Mouse (Mus musculus) neural tube, embryonic 15.5 days (tissue): Measurements from ENCODE around the gene Itgb1bp2. TPM values are rescaled to one million over a fixed set of nuclear protein-coding genes. Genes with fewer than 3 reads are reported as not detected.
"Not testable (repeated sequence)": the region's sequence is repeated elsewhere in the genome, so short reads cannot be mapped to it uniquely, and the experiment has no call there.

Experiments used
- ATAC-seq: fragments of 200-750 bp; cut with Nextera tagmentation; 2 replicates; pipeline ENCODE4 v1.8.0; 2017; ENCODE audit warnings: mild to moderate bottlenecking, moderate TSS enrichment, moderate library complexity; ENCODE audit not compliant: low FRiP score
- H3K27ac ChIP-seq: fragments of 300-500 bp; sonication (generic); replicated peaks from 2 replicates; pipeline ENCODE4 v1.5.1; 2015; ENCODE audit warnings: mild to moderate bottlenecking, inconsistent platforms
- H3K27me3 ChIP-seq: fragments of 300-500 bp; sonication (generic); replicated peaks from 2 replicates; pipeline ENCODE4 v1.6.1; 2015; ENCODE audit warnings: inconsistent platforms
- H3K36me3 ChIP-seq: fragments of 300-500 bp; sonication (generic); 2 replicates; pipeline ENCODE4 v1.6.1; 2015; ENCODE audit warnings: inconsistent platforms
- H3K4me1 ChIP-seq: fragments of 300-500 bp; sonication (generic); 2 replicates; pipeline ENCODE4 v1.6.1; 2015; ENCODE audit warnings: inconsistent platforms
- H3K4me2 ChIP-seq: fragments of 300-500 bp; sonication (generic); 2 replicates; pipeline ENCODE4 v1.6.1; 2015; ENCODE audit warnings: inconsistent platforms, mild to moderate bottlenecking, moderate library complexity
- H3K4me3 ChIP-seq: fragments of 300-500 bp; sonication (generic); replicated peaks from 2 replicates; pipeline ENCODE4 v1.5.1; 2015; ENCODE audit warnings: mild to moderate bottlenecking, inconsistent platforms
- H3K9ac ChIP-seq: fragments of 300-500 bp; sonication (generic); replicated peaks from 2 replicates; pipeline ENCODE4 v1.6.1; 2015; ENCODE audit warnings: mild to moderate bottlenecking, inconsistent platforms
- H3K9me3 ChIP-seq: fragments of 300-500 bp; sonication (generic); replicated peaks from 2 replicates; pipeline ENCODE4 v1.6.1; 2016; ENCODE audit warnings: inconsistent platforms
- WGBS: fragments of 180-500 bp; shearing (Covaris S2); methylation state at CpG from one replicate; pipeline ENCODE4 v1.1.7; 2015; ENCODE audit warnings: mixed read lengths; 5-methylcytosine and 5-hydroxymethylcytosine counted together
- polyA plus RNA-seq: library from polyadenylated mRNA; unstranded; fragments of >200 nt; fragmentation: Nextera tagmentation; extraction: Ambion mirVana; gene quantifications from 2 replicates; pipeline ENCODE4 v1.2.1, GENCODE M21; 2015

Gene Itgb1bp2
- polyA plus RNA-seq, 1 experiment from 2014 or later: 8.8 TPM

- H3K36me3 ChIP-seq: peaks cover 12% of the 10 kb centered on the region; the same call in 1 of the 2 replicates
- WGBS: 86% methylated on average over 3 of the region's 3 CpGs
- ATAC-seq: no peak
Measured at GRCm38 (mm10) chrX:101451591-101451990, 2.7 kb downstream of the Itgb1bp2 start.

DNA sequence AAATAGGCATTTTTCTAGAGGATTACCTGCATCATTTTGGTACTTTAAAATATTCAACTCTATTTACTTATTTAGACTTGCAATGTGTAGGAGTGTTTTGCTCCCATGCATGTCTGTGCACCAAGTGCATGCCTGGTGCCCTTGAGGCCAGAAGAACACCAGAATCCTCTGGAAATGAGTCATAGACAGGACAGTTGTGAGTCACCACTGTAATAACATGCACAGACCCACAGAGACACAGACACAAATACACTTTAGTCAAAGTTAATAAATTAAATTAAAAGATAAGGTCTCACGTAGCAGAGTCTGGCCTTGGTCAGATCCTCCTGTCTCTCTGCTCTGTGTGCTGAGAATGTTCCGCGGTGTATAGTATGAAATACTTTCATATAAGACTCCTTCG is 23.3 kb downstream of the Itgb1bp2 start:
- 92% methylated on average over 4 of the region's 4 CpGs for WGBS
- H3K4me1 ChIP-seq: no peaks in the 10 kb centered on the region
- ATAC-seq: no peak

More at GRCm38 (mm10) chrX:101451591-101451990, 2.7 kb downstream of the Itgb1bp2 start:
- no peaks in the 10 kb centered on the region for H3K4me1 ChIP-seq
- no peaks in the 10 kb centered on the region for H3K9me3 ChIP-seq
- no peak overlapping the region for H3K4me3 ChIP-seq
- H3K9ac ChIP-seq: no peak overlapping the region
- H3K27me3 ChIP-seq: no peaks in the 10 kb centered on the region
- H3K27ac ChIP-seq: no peak overlapping the region
- no peak overlapping the region for H3K4me2 ChIP-seq

GRCm38 (mm10) chrX:101481604-101482350 is 32.9 kb downstream of the Itgb1bp2 start:
- Histone ChIP-seq H3K27me3 (no peaks in the 10 kb centered on the region), H3K9ac (no peak overlapping the region), H3K4me1 (no peaks in the 10 kb centered on the region), H3K9me3 (no peaks in the 10 kb centered on the region), H3K36me3 (no peaks in the 10 kb centered on the region), H3K4me3 (no peak overlapping the region), H3K27ac (no peak overlapping the region), H3K4me2 (no peak overlapping the region)
- WGBS: 77% methylated on average over 6 of the region's 6 CpGs
- ATAC-seq: no peak

More for the DNA sequence above, 23.3 kb downstream of the Itgb1bp2 start:
- H3K27ac ChIP-seq: no peak overlapping the region
- no peaks in the 10 kb centered on the region for H3K9me3 ChIP-seq
- no peaks in the 10 kb centered on the region for H3K36me3 ChIP-seq
- no peaks in the 10 kb centered on the region for H3K27me3 ChIP-seq
- H3K4me2 ChIP-seq: no peak overlapping the region
- no peak overlapping the region for H3K9ac ChIP-seq
- no peak overlapping the region for H3K4me3 ChIP-seq

DNA sequence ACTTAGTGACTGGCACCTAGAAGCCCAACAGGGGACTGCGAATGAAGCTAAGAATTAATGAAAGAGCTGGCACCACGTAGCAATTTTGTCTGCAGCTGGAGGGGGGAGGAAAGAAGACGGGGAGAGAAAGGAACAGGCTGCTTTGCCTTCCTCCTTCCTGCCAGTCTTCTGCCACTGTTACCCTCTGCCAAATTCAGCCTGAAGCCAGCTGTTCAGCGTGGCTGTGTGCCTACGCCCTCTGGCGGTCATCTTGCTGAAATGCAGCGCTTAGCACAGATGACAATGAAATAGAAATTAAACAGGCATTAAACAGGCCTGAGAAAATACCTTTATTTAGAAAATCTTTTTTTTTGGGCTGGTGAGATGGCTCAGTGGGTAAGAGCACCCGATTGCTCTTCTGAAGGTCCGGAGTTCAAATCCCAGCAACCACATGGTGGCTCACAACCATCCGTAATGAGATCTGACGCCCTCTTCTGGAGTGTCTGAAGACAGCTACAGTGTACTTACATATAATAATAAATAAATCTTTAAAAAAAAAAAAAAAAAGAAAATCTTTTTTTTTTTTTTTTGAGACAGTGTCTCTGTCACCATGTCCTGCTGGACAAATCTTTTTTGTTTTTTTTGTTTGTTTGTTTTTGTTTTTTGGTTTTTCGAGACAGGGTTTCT is 37.7 kb downstream of the Itgb1bp2 start:
- not testable (repeated sequence) for H3K9ac ChIP-seq, H3K9me3 ChIP-seq, H3K27ac ChIP-seq, H3K4me1 ChIP-seq, H3K27me3 ChIP-seq, H3K4me2 ChIP-seq, H3K36me3 ChIP-seq, H3K4me3 ChIP-seq
- ATAC-seq: peak; percentile 50; the same call in 1 of the 2 replicates
- WGBS: 24% methylated on average over 10 of the region's 12 CpGs

Other genes starting within 250 kb of the Itgb1bp2 start
- gene Snx12, start 226.5 kb upstream of the Itgb1bp2 start, polyA plus RNA-seq: 42.2 and 48.0 TPM in 2 replicates
- gene Foxo4, start 194.6 kb upstream of the Itgb1bp2 start, polyA plus RNA-seq: 0.88 and 1.0 TPM in 2 replicates
- gene Gm614, start 185.1 kb upstream of the Itgb1bp2 start, polyA plus RNA-seq: not detected in 2 replicates
- gene Il2rg, start 180.8 kb upstream of the Itgb1bp2 start, polyA plus RNA-seq: 6.1 and 27.4 TPM in 2 replicates
- gene Gm20489, start 180.1 kb upstream of the Itgb1bp2 start, polyA plus RNA-seq: not detected in 2 replicates
- gene Med12, start 175.1 kb upstream of the Itgb1bp2 start, polyA plus RNA-seq: 21.9 and 23.7 TPM in 2 replicates
- gene Nlgn3, start 149.9 kb upstream of the Itgb1bp2 start, polyA plus RNA-seq: 72.1 and 77.2 TPM in 2 replicates
- gene Gjb1, start 72.7 kb upstream of the Itgb1bp2 start, polyA plus RNA-seq: 1.8 and 4.6 TPM in 2 replicates
- gene Zmym3, start 28.2 kb upstream of the Itgb1bp2 start, polyA plus RNA-seq: 72.3 and 83.4 TPM in 2 replicates
- gene Nono, start 19.8 kb upstream of the Itgb1bp2 start, polyA plus RNA-seq: 242 and 291 TPM in 2 replicates
- gene Taf1, start 83.6 kb downstream of the Itgb1bp2 start, polyA plus RNA-seq: 12.8 and 13.0 TPM in 2 replicates
- gene Ogt, start 191.0 kb downstream of the Itgb1bp2 start, polyA plus RNA-seq: 165 and 168 TPM in 2 replicates